Mouse (Mus musculus) embryo, embryonic 11 days (tissue): Measurements from ENCODE around the gene Acp4.
A peak's percentile ranks its signal among the peaks of the same experiment; 100 is the strongest.
"Not testable (repeated sequence)": the region's sequence is repeated elsewhere in the genome, so short reads cannot be mapped to it uniquely, and the experiment has no call there.

ENCODE experiments used
- DNase-seq: peaks from one replicate; pipeline ENCODE4 v3.0.0-alpha.2; 2015

The Acp4 gene

DNA sequence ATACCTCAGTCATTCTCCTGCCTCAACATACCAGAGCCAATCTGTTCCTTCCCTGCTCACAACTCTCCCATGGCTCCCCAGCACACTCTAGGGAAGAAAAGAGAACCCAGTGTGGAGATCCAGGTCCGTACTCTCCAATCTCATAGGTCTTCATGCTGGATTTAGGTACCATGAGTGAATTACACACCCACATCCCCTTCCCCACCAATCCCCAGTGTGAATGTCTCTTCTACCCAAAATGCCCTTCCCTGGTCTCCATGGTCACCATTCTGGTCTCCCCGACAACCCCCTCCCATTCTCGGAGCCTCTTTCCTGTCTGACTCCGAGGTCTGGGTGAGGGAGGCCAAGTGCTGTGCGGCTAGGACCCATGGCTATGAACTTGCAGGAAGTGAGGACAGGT lies 4.0 kb upstream of the Acp4 start, which contains the start of gene Gm15517:
TSS of gene Gm15517 (plus strand) at position 301 of the 400 bp plus-strand sequence.
- DNase-seq, result no peak

- DNase-seq, result no peak
Observed at GRCm38 (mm10) chr7:44260410-44260809, 3.2 kb upstream of the Acp4 start.

- DNase-seq, result no peak
Observed at GRCm38 (mm10) chr7:44254930-44255329, 2.2 kb downstream of the Acp4 start.

GRCm38 (mm10) chr7:44253023-44253616 lies 4.1 kb downstream of the Acp4 start:
- no peak for DNase-seq

DNA sequence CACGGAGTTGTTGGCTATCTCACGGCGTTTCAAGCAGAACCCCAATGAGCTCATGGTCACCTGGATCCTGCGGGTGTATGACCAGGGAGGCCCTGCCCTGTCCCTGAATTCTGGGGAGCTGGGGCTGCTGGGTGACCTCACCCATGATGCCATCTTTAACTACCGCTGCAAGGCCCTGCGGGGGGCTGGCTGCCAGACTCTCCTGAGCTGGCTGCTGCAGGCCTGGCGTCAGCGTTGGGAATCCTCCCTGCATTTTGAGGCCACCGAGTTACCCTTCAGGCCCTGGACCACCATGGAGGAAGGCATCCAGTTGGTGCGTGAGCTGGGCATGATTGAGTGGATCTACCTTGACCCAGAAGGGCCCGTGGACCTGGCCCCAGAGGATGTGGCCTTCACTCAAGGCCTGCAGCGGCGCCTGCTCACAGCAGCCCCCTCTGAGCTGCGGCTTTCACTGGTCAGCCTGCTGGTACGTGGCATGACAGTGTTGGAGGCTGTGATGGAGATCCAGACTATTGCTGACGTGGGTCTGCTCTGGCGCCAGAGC lies 6.4 kb downstream of the Acp4 start:
- DNase-seq, result not testable (repeated sequence)

- no peak for DNase-seq
Observed at GRCm38 (mm10) chr7:44249248-44249647, 7.9 kb downstream of the Acp4 start.

GRCm38 (mm10) chr7:44247971-44248370 lies 9.2 kb downstream of the Acp4 start:
- no peak for DNase-seq

DNA sequence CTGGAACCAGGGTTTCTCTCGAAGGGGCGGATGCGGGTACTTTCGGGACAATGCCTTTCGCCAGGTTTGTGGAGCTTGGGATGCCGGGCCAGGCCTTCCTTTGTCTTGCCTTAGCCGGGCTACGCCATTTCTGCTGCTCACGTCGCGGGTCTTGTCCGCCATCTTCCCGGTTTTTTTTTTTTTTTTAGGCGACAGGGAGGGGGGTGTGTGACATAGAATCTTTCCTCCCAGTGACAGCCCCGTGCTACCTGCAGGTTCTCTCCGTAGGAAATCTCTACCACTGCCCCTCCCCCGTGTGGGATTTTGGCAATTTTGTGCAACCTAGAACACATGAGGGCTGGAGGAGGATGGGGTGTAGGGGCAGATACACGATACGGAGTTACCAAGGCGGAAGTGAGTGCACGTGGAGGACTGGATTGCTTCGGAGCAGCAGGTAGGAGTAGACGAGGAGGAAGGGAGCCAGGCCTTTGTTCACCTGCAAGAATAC lies 10.2 kb downstream of the Acp4 start:
- DNase-seq, result peak; percentile 76

GRCm38 (mm10) chr7:44246055-44246983 lies 10.9 kb downstream of the Acp4 start, which contains the start of the genes 1700028J19Rik and 2410002F23Rik:
Gene 1700028J19Rik, minus strand, starts transcription at chr7:44246695.
Gene 2410002F23Rik, plus strand, starts transcription at chr7:44246722.
- DNase-seq, result peak; percentile 95

DNA sequence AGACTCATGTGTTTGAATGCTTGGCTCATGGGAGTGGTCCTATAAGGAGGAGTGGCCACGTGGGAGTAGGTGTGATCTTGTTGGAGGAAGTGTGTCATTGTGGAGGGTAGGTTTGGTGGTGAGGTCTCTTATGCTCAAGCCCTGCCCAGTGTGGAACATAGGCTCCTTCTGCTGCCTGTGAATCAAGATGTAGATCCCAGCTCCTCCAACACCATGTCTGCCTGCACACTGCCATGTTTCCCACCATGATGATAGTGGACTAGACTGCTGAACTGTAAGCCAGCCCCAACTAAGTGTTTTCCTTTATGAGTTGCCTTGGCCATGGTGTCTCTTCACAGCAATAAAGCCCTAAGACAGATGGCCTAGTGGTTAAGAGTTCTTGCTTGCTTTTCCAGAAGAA lies 13.1 kb downstream of the Acp4 start:
- no peak for DNase-seq

DNA sequence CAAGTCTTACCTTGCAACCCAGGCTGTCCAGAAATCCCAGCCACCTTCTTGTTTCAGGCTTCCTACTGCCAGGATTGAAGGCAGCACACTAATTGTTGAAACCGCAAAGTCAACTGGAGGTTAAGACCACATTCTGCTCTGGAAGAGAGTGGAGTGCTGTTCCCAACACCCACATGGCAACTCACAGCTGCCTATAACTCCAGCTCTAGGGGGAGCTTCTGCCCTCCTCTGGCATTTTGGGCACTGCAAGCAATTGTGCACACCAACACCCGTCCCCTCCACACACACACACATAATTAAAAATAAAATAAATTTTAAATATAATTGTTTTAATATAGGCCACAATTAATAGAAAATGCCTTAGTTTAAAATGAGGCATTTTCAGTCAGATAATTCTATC lies 16.0 kb downstream of the Acp4 start:
- DNase-seq, result no peak

- DNase-seq, result no peak
Observed at GRCm38 (mm10) chr7:44240712-44241111, 16.5 kb downstream of the Acp4 start.

GRCm38 (mm10) chr7:44239913-44240312 lies 17.3 kb downstream of the Acp4 start:
- DNase-seq, result no peak

DNA sequence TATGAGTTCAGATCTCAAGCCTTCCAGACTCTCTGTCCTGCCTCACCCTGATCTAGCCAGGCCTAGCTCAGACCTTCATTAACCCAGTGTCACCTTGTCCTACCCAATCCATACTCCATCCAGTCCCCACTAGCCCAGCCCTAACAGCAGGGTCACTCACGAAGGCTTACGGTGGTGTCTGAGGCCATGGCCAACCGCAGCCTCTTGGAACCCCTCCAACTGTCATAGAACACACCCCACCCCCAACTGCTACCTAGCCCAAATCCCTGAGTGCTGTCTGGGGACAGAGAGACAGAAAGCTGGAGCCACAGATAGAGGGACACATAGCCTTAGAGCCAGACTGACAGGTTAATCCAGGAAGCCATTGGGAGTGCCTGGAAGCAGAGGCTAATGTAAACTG lies 21.3 kb downstream of the Acp4 start, which contains the start of gene Gm36864:
TSS of gene Gm36864 (plus strand) at position 269 of the 400 bp plus-strand sequence.
- DNase-seq, result no peak

- DNase-seq, result no peak
Observed at GRCm38 (mm10) chr7:44225076-44225475, 32.1 kb downstream of the Acp4 start, which contains the start of gene Klk1. Gene Klk1, plus strand, starts transcription at chr7:44225360.

DNA sequence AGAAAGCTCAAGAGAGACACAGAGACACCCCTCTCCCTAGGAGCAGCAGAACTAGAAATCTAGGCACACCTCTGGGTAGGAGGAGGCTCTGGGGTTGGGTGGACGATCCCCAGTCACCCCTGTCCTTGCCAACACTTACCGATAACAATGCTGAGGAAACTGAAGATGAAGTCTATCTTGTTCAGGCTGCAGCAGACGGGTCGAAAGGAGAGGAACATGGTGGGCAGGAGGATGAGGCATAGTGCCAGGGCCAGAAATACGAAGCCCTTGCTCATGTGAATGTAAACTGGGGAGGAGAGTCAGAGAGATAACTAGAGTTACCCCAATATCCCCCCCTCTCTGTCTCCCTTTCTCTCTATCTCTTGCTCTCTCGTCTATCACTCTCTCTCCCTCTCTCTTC lies 34.8 kb downstream of the Acp4 start:
- not testable (repeated sequence) for DNase-seq

- DNase-seq, result not testable (repeated sequence)
Observed at GRCm38 (mm10) chr7:44221601-44222000, 35.6 kb downstream of the Acp4 start.

DNA sequence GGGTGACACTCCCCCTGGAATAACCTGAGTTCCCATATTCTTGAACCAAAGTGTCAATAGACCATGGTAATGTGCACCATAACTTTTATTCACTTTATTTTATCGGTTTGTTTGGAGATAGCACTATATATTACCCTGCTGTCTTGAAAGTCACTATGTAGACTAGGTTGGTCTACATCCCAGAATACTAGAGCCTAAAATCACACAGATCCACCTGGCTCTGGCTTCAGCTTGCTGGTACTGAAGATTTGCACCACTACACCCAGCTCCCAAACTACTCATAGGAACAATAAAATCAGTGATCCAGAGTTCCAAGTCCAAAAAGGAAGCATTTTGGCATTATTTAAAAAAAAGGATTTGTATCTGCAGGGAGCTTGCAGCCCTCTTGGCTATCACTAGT lies 41.5 kb downstream of the Acp4 start, which contains the start of gene Klk1b5:
TSS of gene Klk1b5 (plus strand) at position 301 of the 400 bp plus-strand sequence.
- DNase-seq, result no peak

- DNase-seq, result no peak
Observed at GRCm38 (mm10) chr7:44208307-44208706, 48.9 kb downstream of the Acp4 start.

DNA sequence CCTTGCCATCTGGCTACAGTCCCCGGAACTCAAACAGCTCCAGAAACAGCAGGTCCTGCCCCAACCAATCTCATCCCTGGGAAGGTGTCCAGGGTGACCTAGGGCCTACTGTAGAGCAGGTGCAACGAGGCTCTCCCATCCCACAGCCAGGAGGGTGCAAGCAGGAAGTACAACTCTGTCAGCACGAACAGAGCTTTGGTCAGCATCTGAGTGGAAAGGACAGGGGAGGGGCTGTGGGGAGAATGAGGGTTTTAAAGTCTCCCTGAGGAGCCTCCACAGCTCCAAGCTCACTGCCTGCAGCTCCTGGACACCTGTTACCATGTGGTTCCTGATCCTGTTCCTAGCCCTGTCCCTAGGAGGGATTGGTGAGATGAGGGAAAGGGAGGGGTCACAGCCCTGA lies 50.0 kb downstream of the Acp4 start, which contains the start of gene Klk1b4:
TSS of gene Klk1b4 (plus strand) at position 301 of the 400 bp plus-strand sequence.
- not testable (repeated sequence) for DNase-seq
